Comparison of ENCODE assay signal across 12 mouse cellular contexts in genomic region chr4:63231121-63231520, GRCm38 (mm10). TPM values are rescaled to one million over a fixed set of nuclear protein-coding genes. Genes with fewer than 3 reads are reported as not detected.
DNase-seq lines count a peak whose midpoint lies in the region; ATAC-seq and TF ChIP-seq lines count a peak whose summit lies in the region.
"Had no signal": no experiment of that assay in that cellular context is flagged by ENCODE, and none has a peak within 500 bp of the region (broad histone marks: within the 10 kb centered on the region; RNA-seq: fewer than 3 reads in every experiment).

No protein-coding gene starts in this region.

- peak; percentile 60 to 77 for DNase-seq in heart, adult 2 months
- DNase-seq in adipocyte (ENCODE audit: low spot score), result peak; percentile 43
- DNase-seq in cerebellum, postnatal 10 days, result peak; percentile 77 to 86
- DNase-seq in urinary bladder, postnatal 36 days (ENCODE audit: low spot score in 2 of 2), result no peak
- no peak for DNase-seq in T-cell, adult 2 months (ENCODE audit: low spot score)
- DNase-seq in retina, postnatal 1 day, result no peak

- TF ChIP-seq EP300 in heart, adult 2 months (IDR thresholded peaks at IDR 0.05; ENCODE audit: insufficient read depth, low read depth, low read length), result no peak

- 29% methylated on average over 1 of the region's 1 CpGs for WGBS in heart, adult 2 months
- WGBS in heart, embryonic 12.5 days, result 53% methylated on average over 1 of the region's 1 CpGs
- 61% methylated on average over 1 of the region's 1 CpGs for WGBS in limb, embryonic 15.5 days

- ATAC-seq in heart, embryonic 12.5 days (ENCODE audit: insufficient number of reproducible peaks, low FRiP score), result no peak
- ATAC-seq in limb, embryonic 15.5 days (ENCODE audit: insufficient number of reproducible peaks, low FRiP score, low TSS enrichment, low read depth), result no peak

- intact Hi-C loops in heart, adult 2 months (cut with DNase I), result loop anchor here (5.0 kb wide), 3 partner anchors 46 to 76 kb away; no protein-coding TSS in a partner anchor

- no peak for TF ChIP-seq POLR2A in heart, adult 2 months (IDR thresholded peaks at IDR 0.05; ENCODE audit: insufficient read depth, low read depth, low read length)

- H3K9me3 ChIP-seq in heart, embryonic 12.5 days (replicated peaks), result no peaks in the 10 kb centered on the region
- no peaks in the 10 kb centered on the region for H3K9me3 ChIP-seq in limb, embryonic 15.5 days
- H3K9me3 ChIP-seq: embryonic facial prominence, embryonic 13.5 days had no signal

- no peak overlapping the region for H3K4me3 ChIP-seq in heart, adult 2 months
- no peak overlapping the region for H3K4me3 ChIP-seq in heart, embryonic 12.5 days
- H3K4me3 ChIP-seq in limb, embryonic 15.5 days, result no peak overlapping the region
- H3K4me3 ChIP-seq: embryonic facial prominence, embryonic 13.5 days had no signal

- no peak overlapping the region; the same call in 1 of the 2 replicates for H3K27ac ChIP-seq in heart, adult 2 months
- no peak overlapping the region for H3K27ac ChIP-seq in heart, embryonic 12.5 days (ENCODE audit: poor library complexity, severe bottlenecking)
- peak overlapping the region; percentile 81; the same call in 1 of the 2 replicates for H3K27ac ChIP-seq in limb, embryonic 15.5 days

- no peaks in the 10 kb centered on the region for H3K79me2 ChIP-seq in heart, adult 2 months (replicated peaks; ENCODE audit: control insufficient read depth, insufficient read depth, low read length)

- no peak overlapping the region for H3K9ac ChIP-seq in heart, adult 2 months (ENCODE audit: low read depth, low read length)
- no peak overlapping the region for H3K9ac ChIP-seq in heart, embryonic 12.5 days
- no peak overlapping the region for H3K9ac ChIP-seq in limb, embryonic 15.5 days
- H3K9ac ChIP-seq: embryonic facial prominence, embryonic 13.5 days had no signal

- H3K4me2 ChIP-seq in heart, embryonic 12.5 days, result no peak overlapping the region
- no peak overlapping the region for H3K4me2 ChIP-seq in limb, embryonic 15.5 days
- H3K4me2 ChIP-seq: embryonic facial prominence, embryonic 13.5 days had no signal

- no peaks in the 10 kb centered on the region for H3K27me3 ChIP-seq in heart, adult 2 months (ENCODE audit: control insufficient read depth, insufficient read depth, low read length)
- H3K27me3 ChIP-seq in heart, embryonic 12.5 days (replicated peaks), result no peaks in the 10 kb centered on the region
- H3K27me3 ChIP-seq in limb, embryonic 15.5 days, result no peaks in the 10 kb centered on the region
- H3K27me3 ChIP-seq: embryonic facial prominence, embryonic 13.5 days had no signal

- no peaks in the 10 kb centered on the region for H3K36me3 ChIP-seq in heart, adult 2 months (ENCODE audit: control insufficient read depth, insufficient read depth, low read length)
- H3K36me3 ChIP-seq in heart, embryonic 12.5 days, result no peaks in the 10 kb centered on the region
- peaks cover 26% of the 10 kb centered on the region for H3K36me3 ChIP-seq in limb, embryonic 15.5 days

- peaks cover 21% of the 10 kb centered on the region for H3K4me1 ChIP-seq in heart, adult 2 months (ENCODE audit: control insufficient read depth, insufficient read depth, low read length)
- H3K4me1 ChIP-seq in heart, embryonic 12.5 days (replicated peaks), result peaks cover 75% of the 10 kb centered on the region
- H3K4me1 ChIP-seq in limb, embryonic 15.5 days, result peaks cover 85% of the 10 kb centered on the region

- no peak for TF ChIP-seq CTCF in heart, adult 2 months (IDR thresholded peaks at IDR 0.05)

RNA-seq across cellular contexts. Expression of gene Col27a1, which starts 17.3 kb away (rescaled TPM):
- total RNA-seq in heart, adult 2 months (2021), result 1 to 10 TPM in 1 of 2 experiments, under 1 TPM in 1; 0.86 to 1.8 TPM
- polyA plus RNA-seq in heart, adult 2 months (2012; rRNA removed), result 3.1 and 3.8 TPM in 2 replicates
- polyA plus RNA-seq in heart, embryonic 12.5 days (2016; fragmentation: Nextera tagmentation; extraction: Ambion mirVana), result 3.7 and 3.8 TPM in 2 replicates
- 25.5 and 32.6 TPM in 2 replicates for polyA plus RNA-seq in limb, embryonic 15.5 days (2015; fragmentation: Nextera tagmentation; extraction: Ambion mirVana)
- total RNA-seq: hematopoietic stem cell, adult 5-6 weeks had no signal

RNA-seq across cellular contexts. Expression of gene Kif12, which starts 59.2 kb away (rescaled TPM):
- total RNA-seq in heart, adult 2 months (2021), result not detected
- not detected in 2 replicates for polyA plus RNA-seq in heart, adult 2 months (2012; rRNA removed)
- 0.14 and 0.46 TPM in 2 replicates for polyA plus RNA-seq in heart, embryonic 12.5 days (2016; fragmentation: Nextera tagmentation; extraction: Ambion mirVana)
- polyA plus RNA-seq in limb, embryonic 15.5 days (2015; fragmentation: Nextera tagmentation; extraction: Ambion mirVana), result 0.22 and 0.42 TPM in 2 replicates
- total RNA-seq: hematopoietic stem cell, adult 5-6 weeks; layer of hippocampus, postnatal 14 days; neutrophil, adult 5-6 weeks had no signal
- polyA plus RNA-seq: embryonic facial prominence, embryonic 13.5 days had no signal

Comparison
In these comparisons a context has a peak if more than half of its experiments do, and no peak if none do; other contexts are left out.
1. DNase-seq: peak in heart, adult 2 months (2 of 2), adipocyte (single experiment) and cerebellum, postnatal 10 days (2 of 2); none in urinary bladder, postnatal 36 days (0 of 2), T-cell, adult 2 months (single experiment) and retina, postnatal 1 day (single experiment).